Mouse (Mus musculus): Measurements from ENCODE around the gene Gm9736.
"Not testable (repeated sequence)": the region's sequence is repeated elsewhere in the genome, so short reads cannot be mapped to it uniquely, and the experiment has no call there.

Gene Gm9736

GRCm38 (mm10) chr10:77726186-77726585 is 25.0 kb downstream of the Gm9736 start, which contains the start of gene Gm10100:
TSS of gene Gm10100 (plus strand) at chr10:77726486.
- DNase-seq (ENCODE audit: low spot score in 2 of 2), result no peak

DNA sequence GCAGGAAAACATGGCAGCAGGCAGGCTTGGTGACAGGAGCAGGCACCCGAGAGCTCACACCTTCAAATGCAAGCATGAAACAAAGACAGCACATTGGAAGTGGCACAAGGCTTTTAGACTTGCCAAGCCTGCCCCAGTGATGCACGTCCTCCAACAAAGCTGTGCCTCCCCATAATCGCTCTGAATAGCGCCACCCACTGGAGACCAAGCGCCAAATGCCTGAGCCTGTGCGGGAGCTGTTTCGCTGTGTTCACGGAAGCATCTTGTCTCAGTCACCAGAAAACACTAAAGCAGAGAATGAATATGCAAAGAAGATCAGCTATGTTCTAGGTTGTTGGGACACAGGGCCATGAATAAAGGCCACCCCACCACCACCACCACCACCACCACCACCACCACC is 26.3 kb downstream of the Gm9736 start:
- DNase-seq (ENCODE audit: low spot score in 2 of 2), result no peak

DNA sequence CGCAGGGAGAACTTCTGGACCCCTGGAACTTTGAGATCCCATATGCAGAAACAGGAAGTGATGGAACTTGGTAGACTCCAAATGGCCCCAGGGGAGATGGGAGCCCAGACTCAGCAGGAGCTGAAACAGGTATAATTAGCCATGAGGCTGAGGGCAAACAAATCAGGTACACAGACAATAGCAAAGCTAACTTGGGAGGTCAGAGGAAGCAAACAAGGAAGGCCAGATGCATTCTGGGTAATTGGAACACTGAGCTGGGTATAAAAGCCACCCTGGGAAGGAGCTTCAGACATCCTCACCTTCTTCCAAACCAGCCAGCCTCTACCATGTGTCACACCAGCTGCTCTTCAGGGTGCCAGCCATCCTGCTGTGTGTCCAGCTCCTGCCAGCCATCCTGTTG is 30.9 kb downstream of the Gm9736 start, which contains the start of gene Krtap12-1:
Krtap12-1 (plus strand) TSS at position 301 of the 400 bp plus-strand sequence.
- DNase-seq (ENCODE audit: low spot score in 2 of 2), result not testable (repeated sequence)

- DNase-seq (ENCODE audit: low spot score in 2 of 2), result no peak
Measured at GRCm38 (mm10) chr10:77715507-77715906, 35.6 kb downstream of the Gm9736 start, which contains the start of gene Gm10142. TSS of gene Gm10142 (plus strand) at chr10:77715807.

DNA sequence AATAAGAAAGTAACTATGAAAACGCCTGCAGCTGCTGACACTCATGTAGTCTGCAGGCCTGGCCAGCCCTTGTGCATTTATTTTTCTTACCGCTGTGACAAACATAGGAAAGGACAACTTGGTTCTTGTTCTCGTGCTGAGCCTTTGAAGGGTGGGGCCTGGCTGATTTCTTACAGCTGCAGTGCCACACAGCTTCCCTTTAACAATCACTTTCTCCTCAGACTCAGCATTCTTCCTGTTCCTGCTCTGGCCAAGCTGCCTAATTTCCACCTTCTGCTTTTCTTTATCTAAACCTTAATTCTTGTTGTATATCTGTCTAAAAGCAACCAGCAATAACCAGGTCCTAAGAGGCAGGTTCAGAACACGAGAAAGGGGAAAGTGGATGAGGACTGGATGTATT is 37.4 kb downstream of the Gm9736 start:
- DNase-seq (ENCODE audit: low spot score in 2 of 2), result no peak

GRCm38 (mm10) chr10:77711157-77711556 is 40.0 kb downstream of the Gm9736 start, which contains the start of gene Gm10024:
TSS of gene Gm10024 (plus strand) at chr10:77711457.
- DNase-seq (ENCODE audit: low spot score in 2 of 2), result not testable (repeated sequence)

DNA sequence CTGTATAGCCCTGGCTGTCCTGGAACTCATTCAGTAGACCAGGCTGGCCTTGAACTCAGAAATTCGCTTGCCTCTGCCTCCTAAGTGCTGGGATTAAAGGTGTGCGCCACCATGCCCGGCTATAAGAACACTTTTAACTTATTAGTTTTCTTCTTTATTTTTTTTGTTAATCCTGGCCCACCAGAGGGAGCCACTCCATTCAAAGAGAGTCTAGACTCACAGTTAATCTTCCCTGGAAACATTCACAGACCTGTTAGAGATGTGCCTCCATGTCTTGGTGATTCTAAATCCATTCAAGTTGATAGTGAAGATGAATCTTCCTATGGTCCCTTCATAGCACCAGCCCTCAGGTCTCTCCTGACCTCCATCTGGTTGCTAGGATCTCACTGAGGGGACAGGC is 41.3 kb downstream of the Gm9736 start:
- DNase-seq (ENCODE audit: low spot score in 2 of 2), result no peak

- no peak for DNase-seq (ENCODE audit: low spot score in 2 of 2)
Measured at GRCm38 (mm10) chr10:77706326-77706725, 44.8 kb downstream of the Gm9736 start, which contains the start of gene Gm10272. TSS of gene Gm10272 (plus strand) at chr10:77706626.

All from spleen, postnatal 10 days (tissue).